8 mouse cellular contexts compared by ENCODE assay signal in genomic region chr16:33251194-33252051, GRCm38 (mm10). TPM values are rescaled to one million over a fixed set of nuclear protein-coding genes. Genes with fewer than 3 reads are reported as not detected.
DNase-seq lines count a peak whose midpoint lies in the region; ATAC-seq and TF ChIP-seq lines count a peak whose summit lies in the region.

Gene Snx4 (plus strand): TSS chr16:33251442.

- no peak for TF ChIP-seq CTCF in bone marrow, adult 2 months (IDR thresholded peaks at IDR 0.05; ENCODE audit: control insufficient read depth, insufficient read depth, low read length)

- peak; percentile 93 for ATAC-seq in embryonic facial prominence, embryonic 15.5 days (ENCODE audit: insufficient number of reproducible peaks, low FRiP score, low TSS enrichment, low read depth)
- ATAC-seq in kidney, embryonic 14.5 days (ENCODE audit: low FRiP score, low TSS enrichment), result peak; percentile 96
- ATAC-seq in limb, embryonic 15.5 days (ENCODE audit: insufficient number of reproducible peaks, low FRiP score, low TSS enrichment, low read depth), result peak; percentile 92

- H3K27ac ChIP-seq in bone marrow, adult 2 months (ENCODE audit: control insufficient read depth, insufficient read depth, low read depth, low read length, poor library complexity), result peak within 1 kb of the TSS; percentile 85
- H3K27ac ChIP-seq in embryonic facial prominence, embryonic 15.5 days (replicated peaks), result peak within 1 kb of the TSS; percentile 77
- H3K27ac ChIP-seq in kidney, embryonic 14.5 days (ENCODE audit: low read depth, low read length), result peak within 1 kb of the TSS; percentile 81
- H3K27ac ChIP-seq in limb, embryonic 15.5 days, result peak within 1 kb of the TSS; percentile 88

- no peaks in the 10 kb centered on the region for H3K27me3 ChIP-seq in embryonic facial prominence, embryonic 15.5 days
- H3K27me3 ChIP-seq in kidney, embryonic 14.5 days (ENCODE audit: control insufficient read depth, insufficient read depth, low read length), result no peaks in the 10 kb centered on the region
- no peaks in the 10 kb centered on the region for H3K27me3 ChIP-seq in limb, embryonic 15.5 days

- peak within 1 kb of the TSS; percentile 54 for H3K4me2 ChIP-seq in embryonic facial prominence, embryonic 15.5 days (replicated peaks)
- H3K4me2 ChIP-seq in kidney, embryonic 14.5 days (replicated peaks; ENCODE audit: low read depth, low read length), result peak within 1 kb of the TSS; percentile 49
- H3K4me2 ChIP-seq in limb, embryonic 15.5 days, result peak within 1 kb of the TSS; percentile 60

- H3K4me3 ChIP-seq in bone marrow, adult 2 months (replicated peaks; ENCODE audit: control insufficient read depth, low read depth, low read length), result peak within 1 kb of the TSS; percentile 80
- H3K4me3 ChIP-seq in embryonic facial prominence, embryonic 15.5 days (replicated peaks), result peak within 1 kb of the TSS; percentile 82
- peak within 1 kb of the TSS; percentile 90 for H3K4me3 ChIP-seq in kidney, embryonic 14.5 days (ENCODE audit: low read length)
- H3K4me3 ChIP-seq in limb, embryonic 15.5 days, result peak within 1 kb of the TSS; percentile 96

- H3K9ac ChIP-seq in embryonic facial prominence, embryonic 15.5 days, result peak within 1 kb of the TSS; percentile 72
- H3K9ac ChIP-seq in kidney, embryonic 14.5 days (ENCODE audit: low read depth, low read length), result peak within 1 kb of the TSS; percentile 93
- peak within 1 kb of the TSS; percentile 89 for H3K9ac ChIP-seq in limb, embryonic 15.5 days

- H3K36me3 ChIP-seq in embryonic facial prominence, embryonic 15.5 days, result no peaks in the 10 kb centered on the region
- no peaks in the 10 kb centered on the region for H3K36me3 ChIP-seq in kidney, embryonic 14.5 days (ENCODE audit: control insufficient read depth, insufficient read depth, low read length)
- H3K36me3 ChIP-seq in limb, embryonic 15.5 days, result no peaks in the 10 kb centered on the region

- peak; percentile 91 for DNase-seq in 416B (ENCODE audit: low read depth)
- peak; percentile 89 to 91 for DNase-seq in heart, adult 9 months (ENCODE audit: low spot score in 2 of 2)
- DNase-seq in monocyte, adult 2 months (ENCODE audit: low read depth in 1 of 2, low spot score in 2 of 2), result peak; percentile 71 to 87
- DNase-seq in spleen, postnatal 36 days (ENCODE audit: low spot score in 2 of 2), result peak; percentile 89 to 90

- no peaks in the 10 kb centered on the region; the same call in 1 of the 2 replicates for H3K4me1 ChIP-seq in bone marrow, adult 2 months (ENCODE audit: control insufficient read depth, insufficient read depth, low read length)
- H3K4me1 ChIP-seq in embryonic facial prominence, embryonic 15.5 days, result peaks cover 20% of the 10 kb centered on the region
- H3K4me1 ChIP-seq in kidney, embryonic 14.5 days (ENCODE audit: control insufficient read depth, insufficient read depth, low read length), result 0 out of 2 replicates have a peak, but pooled peaks cover 4% of the 10 kb centered on the region
- peaks cover 12% of the 10 kb centered on the region for H3K4me1 ChIP-seq in limb, embryonic 15.5 days

- H3K9me3 ChIP-seq in embryonic facial prominence, embryonic 15.5 days (replicated peaks), result no peaks in the 10 kb centered on the region
- no peaks in the 10 kb centered on the region for H3K9me3 ChIP-seq in kidney, embryonic 14.5 days (ENCODE audit: control insufficient read depth, low read length)
- H3K9me3 ChIP-seq in limb, embryonic 15.5 days, result no peaks in the 10 kb centered on the region

- TF ChIP-seq POLR2A in bone marrow, adult 2 months (IDR thresholded peaks at IDR 0.05; ENCODE audit: borderline replicate concordance, control insufficient read depth, low read depth, low read length), result peak; percentile 54; the same call in 1 of the 2 replicates

- WGBS in bone marrow, adult 2 months, result under 1% methylated on average over 72 of the region's 72 CpGs
- under 1% methylated on average over 72 of the region's 72 CpGs for WGBS in embryonic facial prominence, embryonic 15.5 days
- WGBS in kidney, embryonic 14.5 days, result under 1% methylated on average over 72 of the region's 72 CpGs
- WGBS in limb, embryonic 15.5 days, result under 1% methylated on average over 56 of the region's 72 CpGs

RNA-seq across cellular contexts. Expression of gene Snx4, which starts in this region (rescaled TPM):
- polyA plus RNA-seq in bone marrow, adult 2 months (2011; ENCODE audit: insufficient read depth, insufficient read length, low replicate concordance, missing spikeins), result 14.0 and 22.3 TPM in 2 replicates
- 82.2 and 83.6 TPM in 2 replicates for polyA plus RNA-seq in embryonic facial prominence, embryonic 15.5 days (2015; fragmentation: Nextera tagmentation; extraction: Ambion mirVana)
- 68.5 and 79.7 TPM in 2 replicates for polyA plus RNA-seq in kidney, embryonic 14.5 days (2014; fragmentation: Nextera tagmentation; extraction: Ambion mirVana)
- polyA plus RNA-seq in limb, embryonic 15.5 days (2015; fragmentation: Nextera tagmentation; extraction: Ambion mirVana), result 84.3 and 89.8 TPM in 2 replicates

Comparison
In these comparisons a context has a peak if more than half of its experiments do, and no peak if none do; other contexts are left out.
1. Peak in every context shown above with its lines: DNase-seq, ATAC-seq, H3K4me3 ChIP-seq and H3K27ac ChIP-seq.